Mouse (Mus musculus) olfactory bulb, adult 2 months (tissue): ENCODE measurements around the gene Coro2a.

Experiments
- CTCF ChIP-seq: fragments of 200-500 bp; IDR thresholded peaks from 2 replicates; pipeline ENCODE4 v1.5.1; 2012; ENCODE audit warnings: low read depth, mild to moderate bottlenecking, low read length, moderate library complexity; ENCODE audit not compliant: insufficient read depth
- POLR2A ChIP-seq: fragments of 200-500 bp; IDR thresholded peaks from 2 replicates; pipeline ENCODE4 v1.6.1; 2012; ENCODE audit warnings: mild to moderate bottlenecking, low read depth, low read length, moderate library complexity; ENCODE audit not compliant: insufficient read depth

GRCm38 (mm10) chr4:46523324-46523723 lies 78.7 kb downstream of the Coro2a start:
- no peak for TF ChIP-seq CTCF
- TF ChIP-seq POLR2A = no peak
